Mouse (Mus musculus) midbrain, embryonic 15.5 days (tissue): ENCODE data around the gene Gm8180. TPM values are rescaled to one million over a fixed set of nuclear protein-coding genes. Genes with fewer than 3 reads are reported as not detected.

Experiments used
- polyA plus RNA-seq: library from polyadenylated mRNA; unstranded; fragments of >200 nt; fragmentation: Nextera tagmentation; extraction: Ambion mirVana; gene quantifications from 2 replicates; pipeline ENCODE4 v1.2.1, GENCODE M21; 2015

Gene Gm8180
- polyA plus RNA-seq, 1 experiment from 2014 or later: not detected

Other genes starting within 250 kb of the Gm8180 start
- gene Gm5799, start 241.2 kb downstream of the Gm8180 start, polyA plus RNA-seq: not detected in 2 replicates
- not detected in 2 replicates for gene Gm17654, start 205.6 kb downstream of the Gm8180 start, polyA plus RNA-seq
- gene Gm10375, start 176.7 kb downstream of the Gm8180 start, polyA plus RNA-seq: not detected in 2 replicates
- gene Gm8165, start 107.5 kb downstream of the Gm8180 start, polyA plus RNA-seq: not detected in 2 replicates
- 0.59 and 0.85 TPM in 2 replicates for gene Gm7324, start 86.9 kb downstream of the Gm8180 start, polyA plus RNA-seq
- gene Gm16506, start 57.3 kb downstream of the Gm8180 start, polyA plus RNA-seq: not detected in 2 replicates
- not detected in 2 replicates for gene Gm6526, start 36.9 kb downstream of the Gm8180 start, polyA plus RNA-seq
- gene Ear1, start 90.8 kb upstream of the Gm8180 start, polyA plus RNA-seq: not detected in 2 replicates
- gene Ear10, start 138.8 kb upstream of the Gm8180 start, polyA plus RNA-seq: not detected in 2 replicates
- gene Gm8113, start 140.6 kb upstream of the Gm8180 start, polyA plus RNA-seq: 4.9 and 5.8 TPM in 2 replicates
- gene Ang5, start 172.3 kb upstream of the Gm8180 start, polyA plus RNA-seq: not detected in 2 replicates
- not detected in 2 replicates for gene Ang6, start 217.5 kb upstream of the Gm8180 start, polyA plus RNA-seq